Mouse (Mus musculus) heart, adult 11 months (tissue): ENCODE measurements around the gene Ndufa11.
A peak's percentile ranks its signal among the peaks of the same experiment; 100 is the strongest.

Source experiments
- DNase-seq: peaks from one replicate; pipeline ENCODE4 v3.0.0; 2022

Ndufa11 gene

GRCm38 (mm10) chr17:56717363-56718058 is at the start of gene Ndufa11, which contains the start of gene Vmac:
Gene Ndufa11 (plus strand): TSS chr17:56717767.
Gene Vmac (minus strand): TSS chr17:56718022.
- DNase-seq, result peak; percentile 99

DNA sequence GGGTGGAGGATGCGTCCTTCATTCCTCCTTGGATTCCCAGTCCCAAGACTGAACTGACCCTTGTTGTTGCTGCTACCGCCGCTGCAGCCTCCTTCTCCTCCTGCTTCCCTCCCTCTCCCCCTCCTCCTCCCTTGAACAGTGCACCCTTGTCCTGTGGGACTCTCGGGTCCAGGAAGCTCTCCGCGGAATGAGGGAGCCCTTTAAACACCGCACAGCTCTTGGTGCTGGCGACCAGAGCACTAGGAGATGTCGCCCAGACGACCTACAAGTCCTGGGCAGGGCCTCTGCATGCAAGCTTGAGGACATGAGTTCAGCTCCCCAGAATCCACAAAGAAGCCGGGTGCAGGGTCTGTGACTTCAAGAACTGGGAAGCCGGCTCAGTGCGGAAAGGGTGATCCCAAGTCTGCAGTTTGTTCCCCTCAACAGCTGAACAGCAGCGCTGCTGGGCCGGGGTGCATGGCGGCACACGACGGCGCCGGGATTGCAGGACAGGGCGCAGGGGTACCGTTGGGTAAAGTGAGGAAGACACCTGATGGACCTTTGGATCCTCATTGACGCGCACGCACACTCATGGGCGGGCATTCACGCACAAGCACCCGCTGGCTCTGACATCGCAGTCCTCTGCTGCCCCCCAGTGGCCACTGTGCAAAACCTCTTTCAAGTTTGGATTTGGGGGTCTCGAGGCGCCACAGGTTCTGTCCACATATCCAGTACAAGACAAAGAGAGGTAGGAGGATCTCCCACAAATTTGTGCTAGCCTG is 49.0 kb upstream of the Ndufa11 start:
- peak; percentile 96 for DNase-seq

DNA sequence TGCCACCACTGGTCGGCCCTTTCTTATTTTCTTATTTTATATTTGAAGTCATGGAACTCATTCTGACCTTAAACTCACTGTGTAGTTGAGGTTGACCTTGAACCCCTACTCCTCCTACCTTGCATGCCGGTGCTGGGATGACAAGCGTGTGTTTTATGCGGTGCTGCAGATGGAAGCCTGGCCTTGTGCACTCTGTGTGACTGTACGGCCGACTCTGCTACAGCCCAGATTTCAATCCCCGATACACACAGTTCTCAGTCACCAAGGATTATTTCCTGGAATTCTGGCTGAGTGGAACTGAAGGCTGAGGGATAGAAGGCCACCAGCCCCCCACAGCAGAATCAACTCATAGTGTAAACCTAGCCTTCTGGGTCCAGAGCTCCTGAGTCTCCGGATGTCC is 47.8 kb upstream of the Ndufa11 start:
- DNase-seq, result no peak

- peak; percentile 100 for DNase-seq
These were observed 44.5 kb upstream of the Ndufa11 start, which contains the start of gene Ranbp3 for GRCm38 (mm10) chr17:56672941-56673646. Gene Ranbp3 (plus strand): TSS chr17:56673294.

GRCm38 (mm10) chr17:56673647-56674416 is 43.7 kb upstream of the Ndufa11 start:
- no peak for DNase-seq

DNA sequence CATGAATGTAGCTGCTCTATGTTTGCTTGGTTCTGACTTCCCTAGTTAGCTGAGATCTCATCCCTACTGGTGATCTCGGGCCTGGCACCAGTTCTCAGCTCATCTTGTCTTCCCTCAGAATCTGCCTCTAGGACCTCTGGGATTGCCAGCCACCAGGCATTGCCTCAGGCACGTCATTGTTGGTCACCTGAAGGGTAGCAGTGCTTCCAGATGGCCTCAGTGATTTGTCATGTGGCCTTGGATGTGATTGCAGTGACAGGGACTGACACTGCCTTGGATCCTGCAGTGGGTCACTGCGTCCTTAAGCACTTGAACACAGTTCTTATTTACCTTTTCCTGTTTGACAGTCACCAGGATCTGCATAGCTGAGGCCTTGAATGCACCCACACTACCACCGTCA is 35.8 kb upstream of the Ndufa11 start:
- no peak for DNase-seq

GRCm38 (mm10) chr17:56682880-56683279 is 34.7 kb upstream of the Ndufa11 start:
- no peak for DNase-seq

GRCm38 (mm10) chr17:56683546-56684140 is 33.9 kb upstream of the Ndufa11 start:
- no peak for DNase-seq

DNA sequence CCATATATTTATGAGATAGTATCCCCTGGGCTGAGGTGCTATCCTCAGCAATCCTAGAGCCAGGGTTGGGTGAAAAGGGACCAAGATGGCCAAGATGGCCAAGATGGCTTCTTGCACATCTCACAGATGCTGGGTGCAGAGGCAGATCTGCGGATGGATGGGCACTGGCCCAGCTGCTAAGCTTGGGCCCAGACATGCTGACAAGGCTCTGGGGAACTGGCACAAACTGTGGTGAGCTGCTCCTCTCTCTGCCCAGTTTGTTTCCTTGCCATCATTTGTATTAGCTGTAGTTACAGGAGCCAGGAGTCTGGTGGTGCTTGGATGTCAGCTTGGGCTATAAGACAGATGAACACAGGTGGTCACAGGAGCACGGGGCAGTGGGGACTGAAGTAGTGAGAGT is 32.9 kb upstream of the Ndufa11 start:
- DNase-seq, result no peak

DNA sequence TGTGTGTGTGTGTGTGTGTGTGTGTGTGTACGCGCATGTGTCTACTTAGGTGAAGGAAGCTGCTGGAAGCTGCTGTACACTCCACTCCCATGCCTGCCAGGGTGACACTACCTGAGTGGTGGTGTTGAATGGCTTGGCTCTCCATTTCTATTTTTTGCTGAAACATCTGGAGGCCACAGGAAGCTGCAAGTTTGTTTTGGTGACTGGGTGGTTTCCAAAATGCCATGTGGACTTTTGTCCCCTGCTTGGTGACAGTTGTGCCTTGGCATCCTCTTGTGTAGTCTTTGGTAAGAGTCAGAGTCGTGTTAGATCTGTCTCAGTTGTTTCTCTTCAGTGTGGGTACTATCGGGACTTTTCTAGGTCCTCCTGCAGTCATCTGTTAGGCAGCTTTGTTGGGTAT is 30.8 kb upstream of the Ndufa11 start:
- no peak for DNase-seq

GRCm38 (mm10) chr17:56688045-56688444 is 29.5 kb upstream of the Ndufa11 start:
- no peak for DNase-seq

GRCm38 (mm10) chr17:56688689-56689088 is 28.9 kb upstream of the Ndufa11 start:
- no peak for DNase-seq

DNA sequence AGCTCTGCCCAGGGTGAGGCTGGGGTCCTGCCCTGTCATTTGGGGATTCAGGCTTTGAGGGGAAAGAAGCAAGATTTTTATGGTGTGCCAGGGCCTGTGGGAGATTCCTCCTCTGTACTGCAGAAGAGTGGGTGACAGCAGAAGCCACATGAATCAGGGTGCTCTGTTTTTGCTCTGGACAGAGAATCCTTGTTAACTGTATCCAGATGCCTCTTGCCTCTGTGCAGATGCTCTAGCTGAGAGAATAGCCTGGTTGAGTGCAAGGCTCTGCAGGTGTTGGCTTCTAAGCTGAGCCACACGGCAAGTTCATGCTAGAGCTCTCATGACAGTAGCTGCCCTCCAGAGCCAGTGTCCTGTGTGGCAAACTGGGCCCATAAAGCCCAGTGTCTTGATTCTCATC is 24.2 kb upstream of the Ndufa11 start:
- no peak for DNase-seq

DNA sequence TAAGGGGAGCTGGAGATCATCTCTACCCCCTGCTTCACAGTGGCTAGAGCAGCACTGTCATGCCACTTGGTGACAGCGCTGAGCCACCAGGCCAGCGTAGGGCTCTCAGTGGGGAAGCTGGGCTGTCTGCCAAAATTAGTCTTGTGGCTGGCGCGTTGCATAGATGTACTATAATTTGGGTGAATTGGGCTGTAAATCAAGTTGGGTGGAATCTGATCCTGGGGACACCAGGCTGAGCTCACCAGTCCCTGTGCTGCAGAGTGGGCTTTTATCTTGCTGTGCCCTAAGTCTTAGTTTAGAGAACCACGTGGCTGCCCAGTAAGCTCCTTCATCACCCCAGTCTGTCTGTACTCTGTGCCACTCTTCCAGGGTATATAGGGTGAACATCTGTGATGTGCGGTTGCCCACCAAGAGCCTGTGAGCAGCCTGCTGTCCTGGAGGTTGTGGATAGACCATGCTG is 23.7 kb upstream of the Ndufa11 start:
- peak; percentile 94 for DNase-seq

GRCm38 (mm10) chr17:56700451-56700850 is 17.1 kb upstream of the Ndufa11 start:
- DNase-seq, result peak; percentile 96

DNA sequence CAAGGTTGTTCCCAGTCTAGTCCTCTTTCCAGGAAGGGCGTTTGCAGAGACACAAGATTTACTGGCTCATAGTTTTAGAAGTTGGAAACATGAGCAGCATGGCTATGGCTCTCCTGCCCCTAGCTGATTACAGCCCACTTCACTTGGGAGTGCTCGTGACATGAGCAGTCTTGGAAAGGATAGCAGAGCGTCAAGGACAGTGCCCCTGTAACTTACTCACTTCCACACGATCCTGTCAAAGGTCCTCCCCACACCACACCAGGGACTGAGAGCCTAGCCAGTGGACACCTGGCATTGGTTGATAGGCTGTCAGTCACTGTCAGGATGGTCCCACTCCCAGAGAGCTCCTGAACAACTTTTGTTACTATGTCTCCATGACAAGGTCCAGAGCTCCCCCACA is 14.5 kb upstream of the Ndufa11 start:
- DNase-seq, result peak; percentile 95

DNA sequence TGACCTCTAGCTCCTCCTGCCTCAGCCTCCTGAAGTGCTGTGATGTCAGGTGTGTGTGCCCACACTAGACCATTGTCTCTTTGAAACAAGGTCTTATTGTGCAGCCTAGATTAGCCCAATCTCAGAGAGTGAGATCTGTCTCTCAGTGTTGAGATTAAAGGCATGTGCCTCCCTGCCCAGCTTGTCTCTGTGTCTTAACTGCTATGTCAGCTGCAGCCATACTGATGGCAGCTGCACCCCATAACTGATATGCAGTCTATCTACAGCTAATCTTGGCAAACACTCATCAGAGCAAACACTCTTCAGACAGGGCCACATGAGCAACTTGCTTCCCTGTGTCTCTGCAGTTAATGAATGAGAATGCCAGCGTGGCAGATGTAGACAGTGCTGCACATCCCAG is 11.1 kb upstream of the Ndufa11 start:
- no peak for DNase-seq

DNA sequence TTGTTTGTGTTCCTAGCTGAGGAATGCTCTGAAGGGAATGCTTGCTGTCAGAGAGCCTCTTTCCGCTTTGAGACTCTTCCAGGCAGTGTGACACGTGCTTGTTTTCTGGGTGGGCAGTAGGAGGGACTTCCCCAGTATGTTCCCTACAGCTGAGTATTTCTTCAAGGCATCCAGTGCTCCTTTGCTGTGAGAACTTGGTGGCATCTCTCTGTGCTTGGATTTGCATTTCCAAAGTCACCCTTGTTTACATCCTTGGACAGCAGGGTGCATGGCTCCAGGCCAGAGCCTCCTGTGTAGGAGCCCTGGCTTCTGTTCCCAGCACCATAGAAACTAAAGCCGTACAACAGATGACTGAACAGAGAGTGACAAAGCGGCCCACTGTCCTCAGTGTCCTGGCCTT is 8.9 kb upstream of the Ndufa11 start:
- DNase-seq, result peak; percentile 86

- DNase-seq, result no peak
These were observed 7.9 kb upstream of the Ndufa11 start for GRCm38 (mm10) chr17:56709708-56710107.

DNA sequence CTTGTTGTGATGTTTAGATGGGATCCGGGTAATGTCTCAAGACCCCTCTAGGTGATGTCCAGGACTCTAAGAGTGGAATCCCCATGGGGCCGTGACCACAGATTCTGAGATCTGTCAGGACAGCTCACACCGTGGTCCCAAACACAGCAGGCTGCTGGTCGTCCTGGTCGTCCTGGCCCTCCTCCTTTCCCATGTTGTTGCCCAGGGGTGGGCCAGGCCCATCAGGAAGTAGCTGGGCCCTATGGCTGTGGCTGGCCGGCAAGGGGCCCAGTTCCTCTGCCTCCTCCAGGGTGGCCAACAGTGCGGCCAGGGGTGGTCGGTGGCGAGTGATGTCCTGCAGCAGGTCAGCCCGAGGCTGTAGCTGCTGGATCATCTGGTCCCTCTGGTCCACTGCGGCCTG is 2.2 kb upstream of the Ndufa11 start:
- DNase-seq, result peak; percentile 94

DNA sequence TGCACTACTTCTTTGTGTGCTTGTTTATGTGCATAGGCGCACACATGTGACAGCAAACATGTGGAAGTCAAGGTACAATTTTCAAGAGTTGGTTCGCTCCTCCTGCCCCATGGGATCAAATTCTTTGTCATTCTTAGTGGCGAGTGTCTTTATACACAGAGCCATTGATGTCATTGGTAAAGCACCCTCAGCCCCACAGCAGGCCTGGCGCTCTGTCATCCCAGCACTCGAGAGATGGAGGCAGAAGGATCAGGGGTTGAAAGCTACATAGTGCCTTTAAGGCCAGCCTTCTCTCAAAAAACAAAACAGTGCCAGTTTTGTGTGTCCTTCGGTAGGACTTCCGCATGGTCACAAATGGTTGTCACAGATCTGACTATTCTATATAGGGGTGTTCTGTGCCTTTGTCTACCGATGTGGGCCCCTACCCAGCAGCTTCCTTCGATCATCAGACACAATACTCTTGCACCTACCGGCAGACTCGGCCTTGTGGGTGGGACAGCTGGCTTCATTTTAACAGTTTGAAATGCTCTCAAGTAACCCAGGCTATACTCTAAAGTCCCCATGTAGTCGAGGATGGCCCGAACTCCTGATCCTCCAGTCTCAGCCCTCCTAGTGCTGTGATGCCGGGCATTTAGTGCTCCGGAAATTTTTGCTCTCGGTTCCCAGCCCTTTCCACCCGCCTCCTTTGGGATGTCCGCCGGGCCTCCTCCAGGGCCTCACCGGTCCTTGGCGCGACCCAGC is 1.5 kb upstream of the Ndufa11 start:
- DNase-seq, result peak; percentile 94
